Mouse (Mus musculus): ENCODE measurements around the gene Rab40b.
A peak's percentile ranks its signal among the peaks of the same experiment; 100 is the strongest.
"Not testable (repeated sequence)": the region's sequence is repeated elsewhere in the genome, so short reads cannot be mapped to it uniquely, and the experiment has no call there.

The Rab40b gene

GRCm38 (mm10) chr11:121368731-121369130, 19.3 kb downstream of the Rab40b start:
- DNase-seq (ENCODE audit: low spot score): no peak

GRCm38 (mm10) chr11:121367170-121367707, 20.8 kb downstream of the Rab40b start:
- no peak for DNase-seq (ENCODE audit: low spot score)

- peak; percentile 32 for DNase-seq (ENCODE audit: low spot score)
These were observed 25.8 kb downstream of the Rab40b start for GRCm38 (mm10) chr11:121362212-121362611.

GRCm38 (mm10) chr11:121354091-121354707, 33.9 kb downstream of the Rab40b start, which contains the start of gene Wdr45b:
TSS of gene Wdr45b (minus strand) at chr11:121354445.
- peak; percentile 97 for DNase-seq (ENCODE audit: low spot score)

GRCm38 (mm10) chr11:121353326-121354090, 34.5 kb downstream of the Rab40b start:
- peak; percentile 80 for DNase-seq (ENCODE audit: low spot score)

- not testable (repeated sequence) for DNase-seq (ENCODE audit: low spot score)
These were observed 39.3 kb downstream of the Rab40b start for GRCm38 (mm10) chr11:121348727-121349126.

GRCm38 (mm10) chr11:121348166-121348565, 39.9 kb downstream of the Rab40b start:
- DNase-seq (ENCODE audit: low spot score): no peak

- DNase-seq (ENCODE audit: low spot score): no peak
These were observed 41.0 kb downstream of the Rab40b start for GRCm38 (mm10) chr11:121347036-121347435.

GRCm38 (mm10) chr11:121342423-121342822, 45.6 kb downstream of the Rab40b start:
- not testable (repeated sequence) for DNase-seq (ENCODE audit: low spot score)

- no peak for DNase-seq (ENCODE audit: low spot score)
These were observed 47.8 kb downstream of the Rab40b start for GRCm38 (mm10) chr11:121340287-121340686.

- no peak for DNase-seq (ENCODE audit: low spot score)
These were observed 48.4 kb downstream of the Rab40b start for GRCm38 (mm10) chr11:121339647-121340046.

- no peak for DNase-seq (ENCODE audit: low spot score)
These were observed 56.4 kb downstream of the Rab40b start for GRCm38 (mm10) chr11:121331641-121332040.

GRCm38 (mm10) chr11:121328619-121329018, 59.4 kb downstream of the Rab40b start:
- no peak for DNase-seq (ENCODE audit: low spot score)

- DNase-seq (ENCODE audit: low spot score): no peak
These were observed 59.8 kb downstream of the Rab40b start for GRCm38 (mm10) chr11:121328206-121328605.

GRCm38 (mm10) chr11:121326681-121327080, 61.4 kb downstream of the Rab40b start:
- DNase-seq (ENCODE audit: low spot score): no peak

- DNase-seq (ENCODE audit: low spot score): no peak
These were observed 62.0 kb downstream of the Rab40b start for GRCm38 (mm10) chr11:121326034-121326433.

GRCm38 (mm10) chr11:121307712-121308111, 80.3 kb downstream of the Rab40b start:
- DNase-seq (ENCODE audit: low spot score): not testable (repeated sequence)

GRCm38 (mm10) chr11:121306608-121307007, 81.4 kb downstream of the Rab40b start:
- no peak for DNase-seq (ENCODE audit: low spot score)
